Mouse (Mus musculus): ENCODE results near the gene Ctnnb1. TPM values are rescaled to one million over a fixed set of nuclear protein-coding genes. Genes with fewer than 3 reads are reported as not detected.

Gene Ctnnb1
- polyA plus RNA-seq, 1 experiment from 2014 or later: 404 TPM

DNA sequence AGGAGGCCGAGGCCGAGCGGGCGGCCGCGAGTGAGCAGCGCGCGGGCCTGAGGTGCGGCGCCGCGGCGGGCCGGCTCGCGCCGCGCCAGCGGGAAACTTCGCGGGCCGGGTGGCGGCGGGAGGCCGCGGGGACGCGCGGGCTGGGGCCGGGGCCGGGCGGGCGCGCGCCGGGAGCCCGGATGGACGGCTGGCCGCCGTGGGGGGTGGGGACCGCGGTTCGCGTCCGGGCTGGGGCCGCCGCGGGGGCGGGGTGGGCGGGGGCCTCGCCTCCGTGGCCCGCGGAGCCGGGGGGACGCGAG lies 4.5 kb downstream of the Ctnnb1 start:
- Histone ChIP-seq H3K27me3 (ENCODE audit: control insufficient read depth, insufficient read depth, low read length) (no peaks in the 10 kb centered on the region), H3K9ac (peak overlapping the region; percentile 87), H3K36me3 (replicated peaks; ENCODE audit: control insufficient read depth, insufficient read depth) (no peaks in the 10 kb centered on the region), H3K9me3 (ENCODE audit: control insufficient read depth, low read length) (no peaks in the 10 kb centered on the region), H3K4me3 (replicated peaks; ENCODE audit: low read length) (peak overlapping the region; percentile 89), H3K27ac (peak overlapping the region; percentile 94), H3K4me2 (replicated peaks) (peak overlapping the region; percentile 83), H3K4me1 (replicated peaks; ENCODE audit: control insufficient read depth, insufficient read depth, low read length) (peaks cover 39% of the 10 kb centered on the region)
- 3% methylated on average over 8 of the region's 58 CpGs for WGBS
- 0 out of 2 replicates have a peak, but pooled peaks have one; percentile 34 for ATAC-seq (ENCODE audit: low FRiP score)
- DNase-seq (ENCODE audit: low spot score): peak; percentile 40

DNA sequence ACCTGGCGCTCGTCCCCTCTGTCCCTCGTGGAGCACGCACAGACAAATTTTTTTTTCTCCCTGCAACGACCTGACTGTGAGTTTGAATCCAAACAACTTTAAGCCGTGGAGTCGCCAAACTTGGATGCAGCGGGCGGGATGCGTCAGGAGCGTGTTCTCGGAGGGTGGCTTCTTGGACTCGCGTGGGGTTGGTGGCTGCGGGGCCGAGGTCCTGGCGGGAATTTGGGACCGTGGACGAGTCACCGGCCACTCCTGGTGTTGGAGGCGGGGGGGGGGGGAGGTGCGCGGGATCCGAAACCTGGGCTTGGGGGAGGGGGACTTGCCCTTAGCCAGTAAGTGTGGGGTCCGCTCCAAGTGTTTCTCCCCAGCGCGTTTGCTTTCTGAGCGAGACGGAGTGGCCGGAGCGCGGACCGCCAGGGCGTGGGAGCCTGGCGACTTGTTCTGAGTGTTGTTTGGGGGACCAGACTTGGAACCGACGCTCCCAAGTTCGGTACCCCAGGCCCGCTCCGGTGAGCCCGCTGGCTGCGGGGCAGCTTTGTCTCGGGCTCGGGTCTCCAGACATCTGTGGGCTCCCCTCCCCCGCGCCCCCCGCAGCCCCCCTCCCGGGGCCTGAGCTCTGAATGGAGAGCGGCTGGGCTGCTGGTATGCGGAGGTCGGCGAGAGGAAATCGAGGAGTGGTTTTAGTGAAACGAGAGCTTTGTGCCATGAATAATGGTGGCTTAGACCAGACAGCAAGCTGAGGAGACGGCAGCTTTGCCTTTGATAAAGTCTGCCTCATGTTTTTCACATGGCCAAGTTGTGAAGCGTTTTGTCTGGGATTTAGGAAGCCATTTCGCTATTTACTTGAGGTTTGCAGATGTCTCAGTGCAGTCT lies 5.1 kb downstream of the Ctnnb1 start:
- Histone ChIP-seq H3K9ac (peak overlapping the region; percentile 87), H3K36me3 (replicated peaks; ENCODE audit: control insufficient read depth, insufficient read depth) (no peaks in the 10 kb centered on the region), H3K27me3 (ENCODE audit: control insufficient read depth, insufficient read depth, low read length) (no peaks in the 10 kb centered on the region), H3K4me3 (replicated peaks; ENCODE audit: low read length) (peak overlapping the region; percentile 89), H3K9me3 (ENCODE audit: control insufficient read depth, low read length) (no peaks in the 10 kb centered on the region), H3K4me1 (replicated peaks; ENCODE audit: control insufficient read depth, insufficient read depth, low read length) (peaks cover 43% of the 10 kb centered on the region), H3K27ac (peak overlapping the region; percentile 94), H3K4me2 (replicated peaks) (peak overlapping the region; percentile 83)
- ATAC-seq (ENCODE audit: low FRiP score) (peak; percentile 25), DNase-seq (ENCODE audit: low spot score) (peak; percentile 50)
- 0% methylated on average over 52 of the region's 57 CpGs for whole genome bisulfite sequencing

DNA sequence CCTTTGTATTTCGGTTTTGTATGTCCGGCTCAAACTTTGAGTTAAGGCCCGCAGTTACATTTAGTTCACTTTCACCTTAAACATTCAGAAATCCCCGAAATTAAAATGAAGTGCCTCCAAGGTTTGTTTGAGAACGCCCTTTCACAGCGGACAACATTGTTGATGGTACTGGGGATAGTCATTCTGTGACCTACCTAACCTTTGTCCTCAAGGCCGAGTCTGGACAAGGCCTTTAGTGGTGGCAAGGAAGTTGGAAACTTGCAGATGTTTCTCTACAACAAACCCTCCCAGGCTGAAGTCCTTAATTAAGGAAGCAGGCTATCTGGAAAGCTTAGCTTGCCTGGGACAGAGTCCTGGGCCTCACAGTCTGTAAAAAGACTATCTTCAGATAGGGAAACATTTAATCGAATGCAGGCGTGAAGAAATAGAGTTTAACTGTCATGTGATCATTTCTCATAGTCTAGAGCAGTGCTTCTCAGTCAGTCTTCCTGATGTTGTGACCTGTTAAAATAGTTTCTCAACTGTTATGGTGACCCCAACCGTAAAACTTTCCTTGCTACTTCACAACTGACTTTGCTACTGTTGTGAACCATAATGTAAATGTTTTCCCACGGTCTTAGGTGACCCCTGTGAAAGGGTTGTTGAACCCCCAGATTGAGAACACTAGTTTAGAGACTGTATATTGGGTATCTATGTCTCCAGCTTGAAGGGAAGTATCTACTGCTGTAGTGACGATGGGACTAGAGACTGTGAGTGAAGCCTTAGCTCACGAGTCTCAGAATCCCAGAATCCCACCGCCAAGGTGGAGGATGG lies 6.0 kb downstream of the Ctnnb1 start:
- Histone ChIP-seq H3K27me3 (ENCODE audit: control insufficient read depth, insufficient read depth, low read length) (no peaks in the 10 kb centered on the region), H3K9me3 (ENCODE audit: control insufficient read depth, low read length) (no peaks in the 10 kb centered on the region), H3K4me3 (replicated peaks; ENCODE audit: low read length) (peak overlapping the region; percentile 89), H3K4me2 (replicated peaks) (peak overlapping the region; percentile 83), H3K9ac (peak overlapping the region; percentile 87), H3K27ac (0 out of 2 replicates have a peak overlapping the region, but pooled peaks have one; percentile 94), H3K36me3 (replicated peaks; ENCODE audit: control insufficient read depth, insufficient read depth) (no peaks in the 10 kb centered on the region), H3K4me1 (replicated peaks; ENCODE audit: control insufficient read depth, insufficient read depth, low read length) (peaks cover 45% of the 10 kb centered on the region)
- ATAC-seq (ENCODE audit: low FRiP score) (no peak), DNase-seq (ENCODE audit: low spot score) (no peak)
- 11% methylated on average over 14 of the region's 14 CpGs for WGBS

GRCm38 (mm10) chr9:120935634-120935922 lies 6.6 kb downstream of the Ctnnb1 start:
- 29% methylated on average over 4 of the region's 4 CpGs for WGBS
- Histone ChIP-seq H3K36me3 (replicated peaks; ENCODE audit: control insufficient read depth, insufficient read depth) (no peaks in the 10 kb centered on the region), H3K4me2 (replicated peaks) (peak overlapping the region; percentile 83), H3K4me1 (replicated peaks; ENCODE audit: control insufficient read depth, insufficient read depth, low read length) (peaks cover 45% of the 10 kb centered on the region), H3K27me3 (ENCODE audit: control insufficient read depth, insufficient read depth, low read length) (no peaks in the 10 kb centered on the region), H3K27ac (no peak overlapping the region), H3K9ac (peak overlapping the region; percentile 87), H3K4me3 (replicated peaks; ENCODE audit: low read length) (peak overlapping the region; percentile 89), H3K9me3 (ENCODE audit: control insufficient read depth, low read length) (no peaks in the 10 kb centered on the region)
- ATAC-seq (ENCODE audit: low FRiP score): no peak
- DNase-seq (ENCODE audit: low spot score): no peak

GRCm38 (mm10) chr9:120936351-120936750 lies 7.3 kb downstream of the Ctnnb1 start:
- H3K4me3 ChIP-seq (replicated peaks; ENCODE audit: low read length): peak overlapping the region; percentile 89
- ATAC-seq (ENCODE audit: low FRiP score): no peak
- H3K4me1 ChIP-seq (replicated peaks; ENCODE audit: control insufficient read depth, insufficient read depth, low read length): peaks cover 48% of the 10 kb centered on the region
- no peaks in the 10 kb centered on the region for H3K27me3 ChIP-seq (ENCODE audit: control insufficient read depth, insufficient read depth, low read length)
- peak overlapping the region; percentile 83 for H3K4me2 ChIP-seq (replicated peaks)
- 0 out of 2 replicates have a peak overlapping the region, but pooled peaks have one; percentile 87 for H3K9ac ChIP-seq
- H3K27ac ChIP-seq: no peak overlapping the region
- WGBS: 15% methylated on average over 8 of the region's 8 CpGs
- no peaks in the 10 kb centered on the region for H3K36me3 ChIP-seq (replicated peaks; ENCODE audit: control insufficient read depth, insufficient read depth)
- peak; percentile 78 for DNase-seq (ENCODE audit: low spot score)
- no peaks in the 10 kb centered on the region for H3K9me3 ChIP-seq (ENCODE audit: control insufficient read depth, low read length)

DNA sequence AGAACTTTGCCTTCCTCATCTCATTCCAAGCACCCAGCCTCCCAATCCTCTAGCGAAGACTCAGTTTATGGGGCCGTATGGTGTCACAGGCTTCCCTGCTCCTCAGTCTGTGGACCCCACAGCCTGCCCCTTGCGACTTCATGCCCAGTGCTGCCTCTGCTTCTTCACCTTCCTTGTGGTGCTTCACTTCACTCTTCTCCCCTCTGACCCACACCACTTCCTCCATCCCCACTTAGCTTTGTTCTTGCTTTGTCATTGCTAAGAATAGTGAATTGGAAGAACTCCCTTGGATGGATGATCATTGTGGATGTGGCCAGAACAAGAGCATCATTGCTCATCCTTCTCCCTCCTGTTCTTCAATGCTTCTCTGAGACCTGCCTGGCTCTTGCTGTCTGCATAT lies 11.8 kb downstream of the Ctnnb1 start:
- no peaks in the 10 kb centered on the region for H3K36me3 ChIP-seq (replicated peaks; ENCODE audit: control insufficient read depth, insufficient read depth)
- peaks cover 36% of the 10 kb centered on the region for H3K4me1 ChIP-seq (replicated peaks; ENCODE audit: control insufficient read depth, insufficient read depth, low read length)
- H3K27ac ChIP-seq: no peak overlapping the region
- 87% methylated on average over 3 of the region's 3 CpGs for WGBS
- no peaks in the 10 kb centered on the region for H3K9me3 ChIP-seq (ENCODE audit: control insufficient read depth, low read length)
- H3K9ac ChIP-seq: no peak overlapping the region
- ATAC-seq (ENCODE audit: low FRiP score) (no peak), DNase-seq (ENCODE audit: low spot score) (no peak)
- H3K4me3 ChIP-seq (replicated peaks; ENCODE audit: low read length): no peak overlapping the region
- no peaks in the 10 kb centered on the region for H3K27me3 ChIP-seq (ENCODE audit: control insufficient read depth, insufficient read depth, low read length)
- H3K4me2 ChIP-seq (replicated peaks): no peak overlapping the region

GRCm38 (mm10) chr9:120943757-120944156 lies 14.7 kb downstream of the Ctnnb1 start:
- no peak overlapping the region for H3K27ac ChIP-seq
- no peaks in the 10 kb centered on the region for H3K27me3 ChIP-seq (ENCODE audit: control insufficient read depth, insufficient read depth, low read length)
- no peak overlapping the region for H3K4me3 ChIP-seq (replicated peaks; ENCODE audit: low read length)
- no peak overlapping the region for H3K9ac ChIP-seq
- WGBS: 87% methylated on average over 1 of the region's 1 CpGs
- no peaks in the 10 kb centered on the region for H3K9me3 ChIP-seq (ENCODE audit: control insufficient read depth, low read length)
- peaks cover 7% of the 10 kb centered on the region; the same call in 1 of the 2 replicates for H3K4me1 ChIP-seq (replicated peaks; ENCODE audit: control insufficient read depth, insufficient read depth, low read length)
- ATAC-seq (ENCODE audit: low FRiP score): no peak
- no peak for DNase-seq (ENCODE audit: low spot score)
- H3K36me3 ChIP-seq (replicated peaks; ENCODE audit: control insufficient read depth, insufficient read depth): no peaks in the 10 kb centered on the region
- H3K4me2 ChIP-seq (replicated peaks): no peak overlapping the region

DNA sequence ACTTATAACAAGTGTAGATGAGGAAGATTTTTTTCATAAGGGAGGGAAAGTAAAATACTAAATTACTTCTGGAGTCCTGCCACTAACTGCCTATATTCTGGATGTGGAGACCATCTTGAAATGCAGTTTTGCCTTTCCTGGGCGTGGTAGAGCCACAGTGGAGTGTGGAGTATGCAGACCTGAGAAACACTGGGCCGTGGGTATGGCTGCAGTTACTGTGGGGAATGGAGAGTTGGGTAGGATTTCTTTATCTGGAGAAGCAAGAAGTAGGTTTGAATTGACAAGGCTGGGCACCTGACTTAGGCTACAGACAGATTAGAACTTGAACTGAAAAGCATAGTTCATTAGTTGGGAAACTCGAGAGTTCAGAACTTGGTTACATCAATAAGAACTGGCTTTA lies 15.2 kb downstream of the Ctnnb1 start:
- H3K4me3 ChIP-seq (replicated peaks; ENCODE audit: low read length): no peak overlapping the region
- WGBS: 77% methylated on average over 3 of the region's 3 CpGs

DNA sequence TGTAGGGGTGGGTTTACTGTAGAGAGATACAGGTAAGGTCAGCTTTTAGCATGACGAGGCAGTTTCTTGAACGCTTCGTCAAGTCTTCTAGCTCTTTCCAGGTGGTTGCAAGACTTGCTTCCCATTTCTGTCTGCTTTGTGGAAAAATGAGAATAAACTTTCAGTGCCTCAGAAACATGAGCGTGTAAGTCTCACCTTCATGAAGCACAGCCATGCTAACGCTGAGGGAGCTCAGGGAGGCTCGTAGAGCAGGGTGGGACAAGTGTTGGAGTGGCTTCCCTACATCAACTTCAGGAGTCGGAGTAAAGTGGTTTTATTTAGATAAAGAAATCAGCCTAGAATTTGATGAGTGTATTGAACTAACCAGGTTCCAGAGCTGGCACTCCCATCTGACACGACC lies 17.1 kb downstream of the Ctnnb1 start:
- H3K4me2 ChIP-seq (replicated peaks): no peak overlapping the region
- DNase-seq (ENCODE audit: low spot score): no peak
- no peak overlapping the region for H3K27ac ChIP-seq
- H3K4me1 ChIP-seq (replicated peaks; ENCODE audit: control insufficient read depth, insufficient read depth, low read length): no peaks in the 10 kb centered on the region; the same call in 1 of the 2 replicates
- no peaks in the 10 kb centered on the region for H3K9me3 ChIP-seq (ENCODE audit: control insufficient read depth, low read length)
- no peaks in the 10 kb centered on the region for H3K27me3 ChIP-seq (ENCODE audit: control insufficient read depth, insufficient read depth, low read length)
- no peak overlapping the region for H3K9ac ChIP-seq
- 82% methylated on average over 8 of the region's 8 CpGs for WGBS
- no peak overlapping the region for H3K4me3 ChIP-seq (replicated peaks; ENCODE audit: low read length)
- no peak for ATAC-seq (ENCODE audit: low FRiP score)
- peaks cover 13% of the 10 kb centered on the region for H3K36me3 ChIP-seq (replicated peaks; ENCODE audit: control insufficient read depth, insufficient read depth)

More for the DNA sequence above, 15.2 kb downstream of the Ctnnb1 start:
- no peak for DNase-seq (ENCODE audit: low spot score)
- H3K9me3 ChIP-seq (ENCODE audit: control insufficient read depth, low read length): no peaks in the 10 kb centered on the region
- no peak overlapping the region for H3K4me2 ChIP-seq (replicated peaks)
- H3K4me1 ChIP-seq (replicated peaks; ENCODE audit: control insufficient read depth, insufficient read depth, low read length): peaks cover 4% of the 10 kb centered on the region; the same call in 1 of the 2 replicates
- no peak for ATAC-seq (ENCODE audit: low FRiP score)
- no peaks in the 10 kb centered on the region for H3K36me3 ChIP-seq (replicated peaks; ENCODE audit: control insufficient read depth, insufficient read depth)
- H3K27ac ChIP-seq: no peak overlapping the region
- no peak overlapping the region for H3K9ac ChIP-seq
- no peaks in the 10 kb centered on the region for H3K27me3 ChIP-seq (ENCODE audit: control insufficient read depth, insufficient read depth, low read length)
